Mouse (Mus musculus): ENCODE measurements around the gene Taf10. TPM values are rescaled to one million over a fixed set of nuclear protein-coding genes. Genes with fewer than 3 reads are reported as not detected.
"Not testable (repeated sequence)": the region's sequence is repeated elsewhere in the genome, so short reads cannot be mapped to it uniquely, and the experiment has no call there.

Taf10 gene
- total RNA-seq, 2 experiments from 2014 or later = 129 to 151 TPM

DNA sequence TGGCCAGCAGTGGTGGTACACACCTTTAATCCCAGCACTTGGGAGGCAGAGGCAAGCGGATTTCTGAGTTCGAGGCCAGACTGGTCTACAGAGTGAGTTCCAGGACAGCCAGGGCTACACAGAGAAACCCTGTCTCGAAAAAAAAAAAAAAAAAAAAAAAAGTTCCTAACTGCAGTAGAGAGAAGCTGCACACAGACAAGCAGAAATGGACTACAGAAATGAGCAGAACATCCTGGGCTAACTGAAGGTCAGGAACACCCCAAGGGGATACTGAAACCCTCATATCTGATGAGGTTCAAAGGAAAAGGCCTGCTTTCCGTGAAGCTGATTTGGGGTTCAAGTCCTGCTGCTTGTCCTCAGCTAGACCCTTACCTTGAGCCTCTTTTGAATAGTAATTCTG is 8.7 kb downstream of the Taf10 start:
- intact Hi-C loops (cut with DNase I) = loop anchor here (10.0 kb wide), 2 partner anchors 91 to 181 kb away; partner anchors contain the start of genes Arfip2, Gm45799, Smpd1 and Timm10b
- not testable (repeated sequence) for DNase-seq (ENCODE audit: low spot score in 2 of 2)

DNA sequence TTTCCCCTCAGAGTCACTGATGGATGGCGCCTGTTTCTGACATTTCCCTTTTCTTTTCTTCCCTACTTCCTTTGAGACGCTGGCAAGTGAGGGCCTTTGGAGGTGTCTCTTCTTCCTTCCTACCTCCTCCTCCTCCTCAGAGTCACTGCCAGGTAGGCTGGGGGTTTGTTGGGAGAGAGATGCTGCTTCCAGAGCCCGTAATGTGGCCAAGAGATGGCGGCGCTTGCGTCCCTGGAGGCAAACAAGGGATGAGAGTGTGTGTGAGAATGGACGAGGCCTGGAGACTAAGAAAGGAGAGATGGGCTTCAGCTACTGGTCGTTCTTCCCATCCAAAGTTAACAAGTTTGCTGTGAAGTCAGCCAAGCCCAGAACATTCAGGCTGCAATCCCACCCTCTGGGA is 9.3 kb downstream of the Taf10 start:
- no peak for DNase-seq (ENCODE audit: low spot score in 2 of 2)
- intact Hi-C loops (cut with DNase I) = loop anchor here (10.0 kb wide), 2 partner anchors 90 to 180 kb away; partner anchors contain the start of genes Arfip2, Gm45799, Smpd1 and Timm10b

GRCm38 (mm10) chr7:105733836-105734235 is 10.3 kb downstream of the Taf10 start:
- DNase-seq (ENCODE audit: low spot score in 2 of 2) = no peak
- intact Hi-C loops (cut with DNase I) = loop anchor here (10.0 kb wide), 2 partner anchors 89 to 179 kb away; partner anchors contain the start of genes Arfip2, Gm45799, Smpd1 and Timm10b

- intact Hi-C loops (cut with DNase I) = no loop called here
- DNase-seq (ENCODE audit: low spot score in 2 of 2) = peak in 1 of 2 experiments; percentile 64
These were observed 15.3 kb downstream of the Taf10 start for GRCm38 (mm10) chr7:105728701-105729428.

DNA sequence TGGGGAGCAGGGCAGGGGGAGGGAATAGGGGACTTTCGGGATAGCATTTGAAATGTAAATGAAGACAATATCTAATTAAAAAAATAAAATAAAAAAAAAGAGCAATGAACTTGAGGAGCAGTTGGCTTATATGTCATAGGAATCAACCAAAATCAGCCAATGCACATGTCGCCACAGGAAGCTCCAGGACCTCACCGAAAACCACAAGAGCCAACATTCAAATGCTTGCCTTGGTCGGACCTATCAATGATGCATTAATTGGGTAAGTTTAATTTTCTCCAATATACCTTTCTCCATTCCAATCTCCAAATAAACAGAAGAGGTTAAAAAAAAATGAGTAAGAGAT is 17.2 kb downstream of the Taf10 start:
- intact Hi-C loops (cut with DNase I) = loop anchor here (1.0 to 2.0 kb wide), 2 partner anchors 84 to 92 kb away; partner anchors contain the start of gene Mrpl17
- no peak for DNase-seq (ENCODE audit: low spot score in 2 of 2)

DNA sequence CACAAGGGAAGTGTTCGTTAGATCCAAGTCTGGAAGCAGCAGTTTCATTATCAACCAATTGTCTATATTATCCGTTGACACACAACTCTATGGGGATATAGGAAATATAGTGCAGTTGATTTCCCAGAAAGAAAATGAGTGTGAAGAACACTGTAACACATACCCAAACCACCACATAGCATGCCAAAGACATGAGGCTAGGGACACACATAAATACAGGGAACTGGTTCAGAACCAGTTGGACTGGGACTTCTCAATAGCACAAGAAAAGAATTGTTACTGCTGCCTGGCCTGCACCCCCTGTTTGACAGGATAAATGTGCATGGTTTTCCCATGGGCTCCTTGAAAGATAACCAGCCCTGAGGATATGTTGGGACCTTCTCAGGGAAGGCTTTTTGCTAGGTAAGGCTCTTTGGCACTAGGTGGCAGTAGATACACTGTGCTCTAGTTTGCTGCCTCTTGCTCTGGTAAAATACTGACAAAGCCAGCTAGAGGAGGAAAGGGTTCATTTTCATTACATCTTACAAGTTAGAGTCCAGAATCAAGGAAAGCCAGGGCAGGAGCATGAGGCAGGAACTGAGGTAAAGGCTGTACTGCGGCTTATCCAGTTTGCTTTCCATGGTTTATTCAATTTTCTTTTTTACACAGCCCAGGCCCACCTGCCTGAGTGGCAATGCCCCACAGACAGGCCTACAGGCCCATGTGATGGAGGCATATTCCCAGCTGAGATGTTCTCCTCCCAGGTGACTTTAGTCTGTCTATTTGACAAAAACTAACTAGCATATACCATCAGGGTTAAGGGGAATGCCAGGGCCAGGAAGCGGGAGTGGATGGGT is 17.8 kb downstream of the Taf10 start:
- DNase-seq (ENCODE audit: low spot score in 2 of 2) = peak; percentile 73 to 88
- intact Hi-C loops (cut with DNase I) = loop anchor here (1.0 to 2.0 kb wide), 2 partner anchors 85 to 92 kb away; partner anchors contain the start of gene Mrpl17

DNA sequence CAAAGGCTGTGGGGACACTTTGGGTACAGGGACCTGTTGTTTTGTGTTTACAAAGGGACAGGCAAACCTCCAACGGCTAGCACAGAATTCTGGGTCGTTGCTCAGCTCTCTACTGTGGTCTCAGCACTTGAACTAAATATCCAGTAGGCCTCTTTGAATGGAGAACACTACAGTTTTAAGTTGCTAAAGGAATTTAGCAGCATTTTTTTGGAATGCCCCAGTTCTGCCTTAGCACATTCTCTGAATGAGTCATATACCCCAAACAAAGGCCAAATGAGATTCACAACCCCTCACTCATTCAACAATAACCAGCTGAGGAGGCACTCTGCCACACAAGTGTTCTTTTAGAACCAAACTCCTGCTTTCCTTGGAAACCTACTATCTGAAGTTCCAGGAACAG is 22.2 kb downstream of the Taf10 start:
- intact Hi-C loops (cut with DNase I) = no loop called here
- no peak for DNase-seq (ENCODE audit: low spot score in 2 of 2)

DNA sequence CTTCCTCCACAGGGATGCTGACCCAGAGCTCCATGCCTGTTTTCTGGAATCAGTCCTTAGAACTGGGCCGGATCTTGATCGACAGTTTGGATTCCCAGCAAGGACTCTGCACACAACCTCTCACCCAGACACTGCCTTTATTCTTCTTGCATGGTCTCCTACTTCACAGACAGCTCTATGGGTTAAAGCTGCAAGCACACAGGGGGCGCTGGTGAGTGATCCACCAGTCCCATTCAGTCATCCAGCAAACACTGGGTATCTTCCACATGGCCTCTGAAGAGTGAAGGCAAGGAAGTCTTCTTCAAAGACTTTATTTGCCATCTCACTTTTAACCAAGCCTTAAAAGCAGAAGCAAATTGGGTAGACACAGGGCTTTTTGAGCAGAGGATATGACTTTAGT is 28.8 kb downstream of the Taf10 start:
- intact Hi-C loops (cut with DNase I) = no loop called here
- DNase-seq (ENCODE audit: low spot score in 2 of 2) = no peak

DNA sequence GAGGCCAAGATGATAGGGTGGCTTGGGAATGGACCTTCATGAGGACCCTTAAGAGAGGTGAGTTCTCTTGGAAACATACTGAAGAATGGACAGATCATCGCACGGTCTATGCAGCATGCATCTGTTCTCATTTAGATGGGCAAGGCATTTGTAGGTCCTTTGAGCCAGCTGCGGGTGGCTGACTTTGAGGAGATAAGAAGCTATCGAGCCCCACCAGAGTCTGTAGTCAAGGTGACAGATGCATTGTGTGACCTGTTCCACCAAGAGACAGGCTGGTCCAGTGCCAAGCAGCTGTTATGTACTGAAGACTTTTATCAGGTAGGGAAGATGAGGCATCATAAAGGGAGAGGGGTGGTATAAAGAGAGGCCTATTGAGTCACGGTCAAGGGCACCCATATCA is 35.4 kb downstream of the Taf10 start:
- intact Hi-C loops (cut with DNase I) = no loop called here
- no peak for DNase-seq (ENCODE audit: low spot score in 2 of 2)

DNA sequence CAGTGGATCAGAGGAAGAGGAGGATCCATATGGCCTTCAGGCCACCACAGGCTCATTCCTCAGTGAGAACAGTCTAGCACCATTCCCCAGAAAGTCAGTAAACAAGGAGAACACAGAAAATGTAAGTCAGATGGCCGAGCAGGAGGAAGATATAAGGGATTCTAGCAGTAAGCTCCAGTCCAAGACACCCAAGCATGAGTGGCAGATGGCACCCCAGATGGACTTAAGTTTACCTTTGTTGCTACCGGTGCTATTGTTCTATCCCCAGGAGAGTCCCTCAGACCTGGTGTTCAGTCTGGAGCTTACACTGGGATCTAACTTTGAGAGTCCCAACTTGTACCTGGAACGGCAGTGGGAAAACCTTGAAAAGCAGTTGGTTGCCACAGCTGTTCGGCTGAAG is 40.3 kb downstream of the Taf10 start:
- intact Hi-C loops (cut with DNase I) = no loop called here
- no peak for DNase-seq (ENCODE audit: low spot score in 2 of 2)

DNA sequence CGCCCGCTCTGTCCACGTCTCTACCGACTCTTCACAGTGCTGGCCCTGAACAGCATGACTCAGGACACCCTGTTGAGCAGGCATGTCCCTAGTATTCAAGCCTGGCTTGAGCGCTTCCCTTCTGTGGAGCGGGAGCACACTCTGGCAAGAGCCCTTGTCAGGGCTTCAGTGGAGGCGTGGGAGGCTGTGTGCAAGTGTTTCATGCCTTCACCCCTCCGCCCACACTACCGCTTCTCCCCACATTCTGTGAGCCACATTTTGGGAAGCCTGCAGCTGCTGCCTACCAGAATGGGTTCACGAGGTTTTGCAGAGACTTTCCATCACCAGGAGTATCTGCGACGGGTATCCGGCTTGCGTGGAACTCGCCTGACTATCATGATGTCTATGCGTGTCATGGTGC is 41.0 kb downstream of the Taf10 start:
- no peak for DNase-seq (ENCODE audit: low spot score in 2 of 2)
- intact Hi-C loops (cut with DNase I) = no loop called here

DNA sequence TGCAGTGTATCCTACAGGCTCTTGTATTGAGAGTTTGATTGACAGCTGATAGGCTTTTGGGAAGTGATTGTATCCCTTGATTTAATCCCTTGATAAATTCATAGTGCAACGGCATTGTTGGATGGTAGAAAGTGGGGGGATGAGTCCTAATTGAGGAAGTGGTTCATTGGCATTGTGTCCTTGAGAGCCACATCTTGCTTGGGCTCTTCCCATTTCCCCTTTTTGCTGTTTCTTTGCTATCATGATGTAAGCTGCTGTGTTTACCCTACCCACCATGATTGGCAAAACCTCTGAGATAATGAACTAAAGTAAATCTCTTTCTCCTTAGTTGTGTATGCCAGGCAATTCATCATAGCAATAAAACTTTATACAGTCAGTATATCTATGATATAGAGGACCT is 53.3 kb downstream of the Taf10 start:
- intact Hi-C loops (cut with DNase I) = no loop called here
- DNase-seq (ENCODE audit: low spot score in 2 of 2) = no peak

Other genes with a start within 250 kb of the Taf10 start
- 100 to 1,000 TPM; 111 to 112 TPM for gene Smpd1, start 190.0 kb downstream of the Taf10 start, total RNA-seq (2021)
- 100 to 1,000 TPM; 450 to 459 TPM for gene Apbb1, start 162.7 kb downstream of the Taf10 start, total RNA-seq (2021)
- under 1 TPM; 0.23 to 0.24 TPM for gene Hpx, start 144.2 kb downstream of the Taf10 start, total RNA-seq (2021)
- gene Trim3, start 110.8 kb downstream of the Taf10 start, total RNA-seq (2021) = 100 to 1,000 TPM; 146 to 148 TPM
- 10 to 100 TPM; 79.1 to 82.2 TPM for gene Timm10b, start 104.3 kb downstream of the Taf10 start, total RNA-seq (2021)
- gene Arfip2, start 103.9 kb downstream of the Taf10 start, total RNA-seq (2021) = 100 to 1,000 TPM in 1 of 2 experiments, 10 to 100 TPM in 1; 96.6 to 104 TPM
- gene Gm45799, start 103.8 kb downstream of the Taf10 start, total RNA-seq (2021) = 10 to 100 TPM; 10.6 to 13.6 TPM
- 1 to 10 TPM; 4.9 to 5.0 TPM for gene Dnhd1, start 93.5 kb downstream of the Taf10 start, total RNA-seq (2021)
- gene Ilk, start 7.8 kb downstream of the Taf10 start, total RNA-seq (2021) = 10 to 100 TPM; 94.1 to 97.2 TPM
- gene Rrp8, start 7.0 kb downstream of the Taf10 start, total RNA-seq (2021) = 10 to 100 TPM; 10.1 to 15.2 TPM
- gene Tpp1, start 7.9 kb upstream of the Taf10 start, total RNA-seq (2021) = 10 to 100 TPM; 43.8 to 46.5 TPM
- gene Dchs1, start 43.3 kb upstream of the Taf10 start, total RNA-seq (2021) = 10 to 100 TPM; 16.4 to 18.7 TPM
- gene Mrpl17, start 66.7 kb upstream of the Taf10 start, total RNA-seq (2021) = 100 to 1,000 TPM; 115 to 117 TPM
- gene Gm4070, start 209.6 kb upstream of the Taf10 start, total RNA-seq (2021) = not detected

All from left cerebral cortex, postnatal 14 days (tissue).